Mouse (Mus musculus) stomach, adult 2 months (tissue): ENCODE measurements around the gene Oxsm. TPM values are rescaled to one million over a fixed set of nuclear protein-coding genes. Genes with fewer than 3 reads are reported as not detected.

Experiments
- polyA plus RNA-seq: library from polyadenylated mRNA; depleted of rRNA; stranded (reverse); fragments of >200 nt; gene quantifications from 2 replicates; pipeline ENCODE4 v1.2.3, GENCODE M21; 2012; rRNA removed

Gene Oxsm
- polyA plus RNA-seq = 0.69 and 0.85 TPM in 2 replicates

GRCm38 (mm10) chr14:16249171-16249874, at the start of gene Oxsm, which contains the start of gene Ngly1:
TSS of gene Oxsm (minus strand) at chr14:16249808.
TSS of gene Ngly1 (plus strand) at chr14:16249280.

Other genes starting within 250 kb of the Oxsm start
- gene Ngly1, start 528 bp downstream of the Oxsm start, polyA plus RNA-seq = 17.3 and 30.4 TPM in 2 replicates
- 0.89 and 1.1 TPM in 2 replicates for gene Top2b, start 115.4 kb upstream of the Oxsm start, polyA plus RNA-seq